Mouse (Mus musculus) myocyte (in vitro differentiated cells): ENCODE data around the gene Itprid1.

Source experiments
- CEBPB ChIP-seq: IDR thresholded peaks from 2 replicates; pipeline ENCODE4 v1.6.1; 2011; ENCODE audit warnings: mild to moderate bottlenecking, moderate library complexity; ENCODE audit not compliant: poor library complexity, insufficient read depth, severe bottlenecking
- E2F4 ChIP-seq: IDR thresholded peaks from one replicate; pipeline ENCODE4 v1.6.1; 2011; ENCODE audit warnings: mild to moderate bottlenecking, control low read depth, moderate library complexity; ENCODE audit not compliant: insufficient read depth
- MAX ChIP-seq: IDR thresholded peaks from one replicate; pipeline ENCODE4 v1.6.1; 2011; ENCODE audit warnings: low read depth, mild to moderate bottlenecking, control low read depth
- MYOD1 ChIP-seq, 3 experiments: IDR thresholded peaks; one replicate each; pipeline ENCODE4 v1.6.1; 2011; ENCODE audit warnings: control low read depth in 2 of 3, low read depth in 2 of 3, mild to moderate bottlenecking in 2 of 3, moderate library complexity in 1 of 3; ENCODE audit not compliant: insufficient read length in 2 of 3, control insufficient read depth in 1 of 3
- MYOG ChIP-seq, 3 experiments: IDR thresholded peaks; one replicate each; pipeline ENCODE4 v1.6.1; 2011; ENCODE audit warnings: control low read depth in 2 of 3, low read depth in 2 of 3, mild to moderate bottlenecking in 2 of 3; ENCODE audit not compliant: insufficient read length in 2 of 3, control insufficient read depth in 1 of 3, insufficient read depth in 1 of 3
- POLR2A ChIP-seq: IDR thresholded peaks from one replicate; pipeline ENCODE4 v1.6.1; 2011; ENCODE audit warnings: low read depth, mild to moderate bottlenecking, control low read depth, moderate library complexity; ENCODE audit not compliant: insufficient read length
- POLR2AphosphoS2 ChIP-seq: IDR thresholded peaks from one replicate; pipeline ENCODE4 v1.6.1; 2011; ENCODE audit warnings: low read depth, control low read depth; ENCODE audit not compliant: insufficient read length
- REST ChIP-seq: IDR thresholded peaks from one replicate; pipeline ENCODE4 v1.6.1; 2011; ENCODE audit warnings: mild to moderate bottlenecking, control low read depth, moderate library complexity; ENCODE audit not compliant: insufficient read depth, insufficient read length
- TCF12 ChIP-seq: IDR thresholded peaks from one replicate; pipeline ENCODE4 v1.6.1; 2011; ENCODE audit warnings: mild to moderate bottlenecking, control low read depth; ENCODE audit not compliant: poor library complexity, insufficient read depth, severe bottlenecking
- TCF3 ChIP-seq: IDR thresholded peaks from one replicate; pipeline ENCODE4 v1.6.1; 2011; ENCODE audit warnings: low read depth, control low read depth; ENCODE audit not compliant: insufficient read length
- USF1 ChIP-seq: IDR thresholded peaks from one replicate; pipeline ENCODE4 v1.6.1; 2011; ENCODE audit warnings: low read depth, mild to moderate bottlenecking, control low read depth, moderate library complexity

- TF ChIP-seq POLR2A (no peak), E2F4 (no peak), MAX (no peak), CEBPB (no peak), MYOD1 (IDR thresholded peaks at IDR 0.05; ENCODE audit: control insufficient read depth in 1 of 3, insufficient read length in 2 of 3, low read depth in 2 of 3) (no peak), USF1 (no peak), TCF3 (no peak), REST (no peak), TCF12 (no peak), POLR2AphosphoS2 (no peak), MYOG (IDR thresholded peaks at IDR 0.05; ENCODE audit: control insufficient read depth in 1 of 3, insufficient read depth in 1 of 3, insufficient read length in 2 of 3, low read depth in 2 of 3) (no peak)
Measured at GRCm38 (mm10) chr6:55791852-55792496, 44.7 kb upstream of the Itprid1 start.
